Mouse (Mus musculus) hindbrain, embryonic 14.5 days (tissue): ENCODE data around the gene Vmn2r85. TPM values are rescaled to one million over a fixed set of nuclear protein-coding genes. Genes with fewer than 3 reads are reported as not detected.
A peak's percentile ranks its signal among the peaks of the same experiment; 100 is the strongest.
"Not testable (repeated sequence)": the region's sequence is repeated elsewhere in the genome, so short reads cannot be mapped to it uniquely, and the experiment has no call there.

ENCODE experiments used
- ATAC-seq: fragments of 200-750 bp; cut with Nextera tagmentation; 2 replicates; pipeline ENCODE4 v1.8.0; 2017; ENCODE audit warnings: moderate number of reproducible peaks, mild to moderate bottlenecking, moderate TSS enrichment, moderate library complexity; ENCODE audit not compliant: low FRiP score
- DNase-seq: peaks from one replicate; pipeline ENCODE4 v3.0.0-alpha.2; 2015; ENCODE audit warnings: low spot score
- H3K27ac ChIP-seq: fragments of 300-500 bp; sonication (generic); 2 replicates; pipeline ENCODE4 v1.5.1; 2014; ENCODE audit warnings: mild to moderate bottlenecking, moderate library complexity
- H3K27me3 ChIP-seq: fragments of 300-500 bp; sonication (generic); 2 replicates; pipeline ENCODE4 v1.6.1; 2014; ENCODE audit warnings: mild to moderate bottlenecking, low read length, mixed read lengths; ENCODE audit not compliant: control insufficient read depth, insufficient read depth
- H3K36me3 ChIP-seq: fragments of 300-500 bp; sonication (generic); replicated peaks from 2 replicates; pipeline ENCODE4 v1.6.1; 2014; ENCODE audit not compliant: control insufficient read depth, insufficient read depth
- H3K4me1 ChIP-seq: fragments of 300-500 bp; sonication (generic); replicated peaks from 2 replicates; pipeline ENCODE4 v1.6.1; 2014; ENCODE audit warnings: antibody characterized with exemption, low read length, mixed read lengths; ENCODE audit not compliant: control insufficient read depth, insufficient read depth
- H3K4me2 ChIP-seq: fragments of 300-500 bp; sonication (generic); replicated peaks from 2 replicates; pipeline ENCODE4 v1.6.1; 2014; ENCODE audit warnings: mild to moderate bottlenecking, moderate library complexity
- H3K4me3 ChIP-seq: fragments of 300-500 bp; sonication (generic); replicated peaks from 2 replicates; pipeline ENCODE4 v1.5.1; 2014; ENCODE audit warnings: mild to moderate bottlenecking, low read length
- H3K9ac ChIP-seq: fragments of 300-500 bp; sonication (generic); 2 replicates; pipeline ENCODE4 v1.6.1; 2014
- H3K9me3 ChIP-seq: fragments of 300-500 bp; sonication (generic); 2 replicates; pipeline ENCODE4 v1.6.1; 2016; ENCODE audit warnings: low read length; ENCODE audit not compliant: control insufficient read depth
- WGBS: fragments of 180-500 bp; shearing (Covaris S2); extraction: QIAGEN DNeasy Blood & Tissue Kit; methylation state at CpG from one replicate; pipeline ENCODE4 v1.1.7; 2014; 5-methylcytosine and 5-hydroxymethylcytosine counted together
- polyA plus RNA-seq: library from polyadenylated mRNA; unstranded; fragments of >200 nt; fragmentation: Nextera tagmentation; extraction: Ambion mirVana; gene quantifications from 2 replicates; pipeline ENCODE4 v1.2.1, GENCODE M21; 2014

The Vmn2r85 gene
- polyA plus RNA-seq = 0.03 and 0.05 TPM in 2 replicates

GRCm38 (mm10) chr10:130429603-130430002 lies at the start of gene Vmn2r85:
Gene Vmn2r85, minus strand, starts transcription at chr10:130429703.
- H3K9me3 ChIP-seq, H3K36me3 ChIP-seq, H3K4me2 ChIP-seq, H3K9ac ChIP-seq, H3K27me3 ChIP-seq, H3K4me3 ChIP-seq, H3K27ac ChIP-seq, H3K4me1 ChIP-seq, DNase-seq, ATAC-seq: not testable (repeated sequence)

- DNase-seq = peak; percentile 66
- Histone ChIP-seq H3K4me1 (no peaks in the 10 kb centered on the region), H3K9me3 (no peaks in the 10 kb centered on the region), H3K27ac (no peak overlapping the region), H3K4me2 (peak overlapping the region; percentile 79), H3K36me3 (no peaks in the 10 kb centered on the region), H3K9ac (peak overlapping the region; percentile 69), H3K27me3 (no peaks in the 10 kb centered on the region), H3K4me3 (peak overlapping the region; percentile 50)
- peak; percentile 98 for ATAC-seq
- 11% methylated on average over 36 of the region's 36 CpGs for WGBS
Measured at GRCm38 (mm10) chr10:130470311-130470760, 40.8 kb upstream of the Vmn2r85 start.

- not testable (repeated sequence) for H3K36me3 ChIP-seq, ATAC-seq
- 90% methylated on average over 1 of the region's 1 CpGs for WGBS
Measured at GRCm38 (mm10) chr10:130455950-130456349, 26.4 kb upstream of the Vmn2r85 start, which contains the start of gene Vmn2r86. Gene Vmn2r86, minus strand, starts transcription at chr10:130456050.

GRCm38 (mm10) chr10:130444776-130445175 lies 15.3 kb upstream of the Vmn2r85 start:
- 91% methylated on average over 21 of the region's 21 CpGs for WGBS
- Histone ChIP-seq H3K9ac (no peak overlapping the region), H3K4me1 (no peaks in the 10 kb centered on the region), H3K36me3 (no peaks in the 10 kb centered on the region), H3K9me3 (no peaks in the 10 kb centered on the region), H3K4me3 (no peak overlapping the region), H3K27ac (no peak overlapping the region), H3K27me3 (no peaks in the 10 kb centered on the region), H3K4me2 (no peak overlapping the region)
- ATAC-seq = no peak
- no peak for DNase-seq

More at GRCm38 (mm10) chr10:130455950-130456349, 26.4 kb upstream of the Vmn2r85 start, which contains the start of gene Vmn2r86:
- H3K4me2 ChIP-seq, H3K9me3 ChIP-seq, H3K4me1 ChIP-seq, H3K27me3 ChIP-seq, H3K9ac ChIP-seq, H3K4me3 ChIP-seq, DNase-seq, H3K27ac ChIP-seq: not testable (repeated sequence)

GRCm38 (mm10) chr10:130434185-130434898 lies 4.8 kb upstream of the Vmn2r85 start:
- 87% methylated on average over 11 of the region's 11 CpGs for WGBS
- not testable (repeated sequence) for H3K36me3 ChIP-seq, DNase-seq, H3K4me2 ChIP-seq, H3K4me1 ChIP-seq, H3K9me3 ChIP-seq, H3K4me3 ChIP-seq, H3K9ac ChIP-seq, ATAC-seq, H3K27ac ChIP-seq, H3K27me3 ChIP-seq

- not testable (repeated sequence) for DNase-seq, H3K36me3 ChIP-seq, ATAC-seq, H3K27ac ChIP-seq, H3K4me1 ChIP-seq, H3K4me2 ChIP-seq, H3K9me3 ChIP-seq, H3K27me3 ChIP-seq, H3K4me3 ChIP-seq, H3K9ac ChIP-seq
- 85% methylated on average over 2 of the region's 2 CpGs for WGBS
Measured at GRCm38 (mm10) chr10:130422368-130422767, 7.1 kb downstream of the Vmn2r85 start.

- ATAC-seq = no peak
Measured at GRCm38 (mm10) chr10:130420401-130420800, 9.1 kb downstream of the Vmn2r85 start.

GRCm38 (mm10) chr10:130419954-130420353 lies 9.5 kb downstream of the Vmn2r85 start:
- H3K4me2 ChIP-seq, H3K4me1 ChIP-seq, H3K9me3 ChIP-seq, H3K27ac ChIP-seq, ATAC-seq, H3K9ac ChIP-seq, H3K4me3 ChIP-seq, DNase-seq, H3K27me3 ChIP-seq, H3K36me3 ChIP-seq: not testable (repeated sequence)
- WGBS = 48% methylated on average over 2 of the region's 2 CpGs

More at GRCm38 (mm10) chr10:130420401-130420800, 9.1 kb downstream of the Vmn2r85 start:
- no peaks in the 10 kb centered on the region for H3K36me3 ChIP-seq
- no peak overlapping the region for H3K9ac ChIP-seq
- H3K4me2 ChIP-seq = no peak overlapping the region
- H3K27ac ChIP-seq = no peak overlapping the region
- no peak overlapping the region for H3K4me3 ChIP-seq
- H3K9me3 ChIP-seq = no peaks in the 10 kb centered on the region
- DNase-seq = no peak
- WGBS = 83% methylated on average over 3 of the region's 3 CpGs
- no peaks in the 10 kb centered on the region for H3K4me1 ChIP-seq
- H3K27me3 ChIP-seq = no peaks in the 10 kb centered on the region

GRCm38 (mm10) chr10:130416352-130416751 lies 13.2 kb downstream of the Vmn2r85 start:
- not testable (repeated sequence) for ATAC-seq, DNase-seq, H3K4me2 ChIP-seq, H3K9ac ChIP-seq, H3K27ac ChIP-seq, H3K9me3 ChIP-seq, H3K4me3 ChIP-seq, H3K27me3 ChIP-seq, H3K4me1 ChIP-seq, H3K36me3 ChIP-seq
